Mouse (Mus musculus) myocyte (in vitro differentiated cells): ENCODE data around the gene Arhgef7.

Experiments used
- CEBPB ChIP-seq: IDR thresholded peaks from 2 replicates; pipeline ENCODE4 v1.6.1; 2011; ENCODE audit warnings: mild to moderate bottlenecking, moderate library complexity; ENCODE audit not compliant: poor library complexity, insufficient read depth, severe bottlenecking
- E2F4 ChIP-seq: IDR thresholded peaks from one replicate; pipeline ENCODE4 v1.6.1; 2011; ENCODE audit warnings: mild to moderate bottlenecking, control low read depth, moderate library complexity; ENCODE audit not compliant: insufficient read depth
- MAX ChIP-seq: IDR thresholded peaks from one replicate; pipeline ENCODE4 v1.6.1; 2011; ENCODE audit warnings: low read depth, mild to moderate bottlenecking, control low read depth
- MYOD1 ChIP-seq, 3 experiments: IDR thresholded peaks; one replicate each; pipeline ENCODE4 v1.6.1; 2011; ENCODE audit warnings: control low read depth in 2 of 3, low read depth in 2 of 3, mild to moderate bottlenecking in 2 of 3, moderate library complexity in 1 of 3; ENCODE audit not compliant: insufficient read length in 2 of 3, control insufficient read depth in 1 of 3
- MYOG ChIP-seq, 3 experiments: IDR thresholded peaks; one replicate each; pipeline ENCODE4 v1.6.1; 2011; ENCODE audit warnings: control low read depth in 2 of 3, low read depth in 2 of 3, mild to moderate bottlenecking in 2 of 3; ENCODE audit not compliant: insufficient read length in 2 of 3, control insufficient read depth in 1 of 3, insufficient read depth in 1 of 3
- POLR2A ChIP-seq: IDR thresholded peaks from one replicate; pipeline ENCODE4 v1.6.1; 2011; ENCODE audit warnings: low read depth, mild to moderate bottlenecking, control low read depth, moderate library complexity; ENCODE audit not compliant: insufficient read length
- POLR2AphosphoS2 ChIP-seq: IDR thresholded peaks from one replicate; pipeline ENCODE4 v1.6.1; 2011; ENCODE audit warnings: low read depth, control low read depth; ENCODE audit not compliant: insufficient read length
- REST ChIP-seq: IDR thresholded peaks from one replicate; pipeline ENCODE4 v1.6.1; 2011; ENCODE audit warnings: mild to moderate bottlenecking, control low read depth, moderate library complexity; ENCODE audit not compliant: insufficient read depth, insufficient read length
- SRF ChIP-seq: IDR thresholded peaks from one replicate; pipeline ENCODE4 v1.6.1; 2011; ENCODE audit warnings: low read depth; ENCODE audit not compliant: control insufficient read depth, insufficient read length
- TCF12 ChIP-seq: IDR thresholded peaks from one replicate; pipeline ENCODE4 v1.6.1; 2011; ENCODE audit warnings: mild to moderate bottlenecking, control low read depth; ENCODE audit not compliant: poor library complexity, insufficient read depth, severe bottlenecking
- TCF3 ChIP-seq: IDR thresholded peaks from one replicate; pipeline ENCODE4 v1.6.1; 2011; ENCODE audit warnings: low read depth, control low read depth; ENCODE audit not compliant: insufficient read length
- USF1 ChIP-seq: IDR thresholded peaks from one replicate; pipeline ENCODE4 v1.6.1; 2011; ENCODE audit warnings: low read depth, mild to moderate bottlenecking, control low read depth, moderate library complexity

GRCm38 (mm10) chr8:11699442-11700001 lies 28.0 kb upstream of the Arhgef7 start:
- TF ChIP-seq POLR2A (no peak), CEBPB (no peak), TCF12 (no peak), POLR2AphosphoS2 (no peak), USF1 (no peak), MAX (no peak), E2F4 (no peak), MYOD1 (IDR thresholded peaks at IDR 0.05; ENCODE audit: control insufficient read depth in 1 of 3, insufficient read length in 2 of 3, low read depth in 2 of 3) (no peak), TCF3 (no peak), SRF (no peak), MYOG (IDR thresholded peaks at IDR 0.05; ENCODE audit: control insufficient read depth in 1 of 3, insufficient read depth in 1 of 3, insufficient read length in 2 of 3, low read depth in 2 of 3) (no peak), REST (no peak)
